Mouse (Mus musculus) forebrain, embryonic 10.5 days (tissue): Measurements from ENCODE around the gene Tigd4. TPM values are rescaled to one million over a fixed set of nuclear protein-coding genes. Genes with fewer than 3 reads are reported as not detected.
A peak's percentile ranks its signal among the peaks of the same experiment; 100 is the strongest.
"Not testable (repeated sequence)": the region's sequence is repeated elsewhere in the genome, so short reads cannot be mapped to it uniquely, and the experiment has no call there.

Experiments used
- DNase-seq: peaks from one replicate; pipeline ENCODE4 v3.0.0-alpha.2; 2017; ENCODE audit warnings: low spot score; ENCODE audit errors: extremely low spot score
- H3K27ac ChIP-seq: fragments of 300-500 bp; sonication (generic); 2 replicates; pipeline ENCODE4 v1.5.1; 2016; ENCODE audit warnings: mild to moderate bottlenecking
- H3K27me3 ChIP-seq: fragments of 300-500 bp; sonication (generic); 2 replicates; pipeline ENCODE4 v1.6.1; 2016; ENCODE audit warnings: mild to moderate bottlenecking; ENCODE audit not compliant: poor library complexity, severe bottlenecking
- H3K36me3 ChIP-seq: fragments of 300-500 bp; sonication (generic); replicated peaks from 2 replicates; pipeline ENCODE4 v1.6.1; 2016; ENCODE audit warnings: mild to moderate bottlenecking, moderate library complexity
- H3K4me1 ChIP-seq: fragments of 300-500 bp; sonication (generic); 2 replicates; pipeline ENCODE4 v1.6.1; 2016
- H3K4me3 ChIP-seq: fragments of 300-500 bp; sonication (generic); 2 replicates; pipeline ENCODE4 v1.5.1; 2016; ENCODE audit warnings: mild to moderate bottlenecking, moderate library complexity
- H3K9me3 ChIP-seq: fragments of 300-500 bp; sonication (generic); 2 replicates; pipeline ENCODE4 v1.6.1; 2016; ENCODE audit warnings: mild to moderate bottlenecking, moderate library complexity
- WGBS: fragments of 180-500 bp; shearing (Covaris S2); methylation state at CpG from one replicate; pipeline ENCODE4 v1.1.7; 2016; 5-methylcytosine and 5-hydroxymethylcytosine counted together
- polyA plus RNA-seq: library from polyadenylated mRNA; unstranded; fragments of >200 nt; fragmentation: Nextera tagmentation; extraction: Ambion mirVana; gene quantifications from 2 replicates; pipeline ENCODE4 v1.2.1, GENCODE M21; 2016

Gene Tigd4
- polyA plus RNA-seq, result 0.06 TPM in 1 of 2 replicates, not detected in the other

DNA sequence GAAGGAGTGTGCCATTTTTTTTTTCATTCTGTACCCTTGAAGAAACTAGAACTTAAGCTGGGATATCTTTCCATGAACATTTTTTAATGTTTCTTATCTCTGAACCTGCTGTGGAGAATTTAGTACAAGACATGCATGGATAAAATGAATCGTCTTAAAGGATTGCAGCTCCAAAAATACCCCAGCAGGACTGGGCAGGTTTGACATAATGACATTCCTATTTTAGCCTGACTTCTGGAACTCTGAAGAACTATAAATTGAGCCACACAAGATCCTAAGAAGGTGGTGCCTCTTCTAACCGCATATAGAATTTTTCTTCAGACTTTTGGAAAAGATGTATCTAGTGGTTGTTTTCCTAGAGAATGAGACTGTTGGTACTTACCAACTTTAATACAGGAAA is at the start of gene Tigd4:
Gene Tigd4 (plus strand): TSS at position 301 of the 400 bp plus-strand sequence.
- H3K36me3 ChIP-seq, result no peaks in the 10 kb centered on the region
- no peak within 1 kb of the TSS for H3K4me3 ChIP-seq
- H3K27ac ChIP-seq, result no peak within 1 kb of the TSS
- H3K9me3 ChIP-seq, result no peaks in the 10 kb centered on the region
- WGBS, result 95% methylated on average over 2 of the region's 2 CpGs
- H3K4me1 ChIP-seq, result peaks cover 17% of the 10 kb centered on the region
- peaks cover 56% of the 10 kb centered on the region for H3K27me3 ChIP-seq
- no peak for DNase-seq

DNA sequence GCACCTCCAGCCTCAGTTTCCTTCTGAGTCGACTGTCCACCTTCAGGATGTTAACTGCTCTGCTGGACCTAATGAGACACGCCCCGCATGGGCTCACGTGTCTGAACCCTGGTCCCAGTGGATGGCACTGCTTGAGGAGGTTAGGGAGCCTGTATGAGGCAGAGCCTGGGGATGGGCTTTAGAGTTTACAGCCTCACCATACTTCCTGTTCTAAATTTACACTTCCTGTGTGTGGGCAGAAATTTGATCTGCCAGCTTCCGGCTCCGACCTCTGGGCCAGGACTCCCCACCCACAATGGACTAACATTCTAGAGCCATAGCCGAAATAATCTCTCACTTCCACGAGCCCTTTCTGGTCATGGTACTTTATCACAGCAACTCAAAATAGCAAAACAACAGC is 46.2 kb upstream of the Tigd4 start:
- WGBS, result 82% methylated on average over 8 of the region's 8 CpGs
- Histone ChIP-seq H3K4me3 (no peak overlapping the region), H3K36me3 (no peaks in the 10 kb centered on the region), H3K27ac (no peak overlapping the region), H3K9me3 (no peaks in the 10 kb centered on the region), H3K4me1 (no peaks in the 10 kb centered on the region), H3K27me3 (no peaks in the 10 kb centered on the region)
- no peak for DNase-seq

DNA sequence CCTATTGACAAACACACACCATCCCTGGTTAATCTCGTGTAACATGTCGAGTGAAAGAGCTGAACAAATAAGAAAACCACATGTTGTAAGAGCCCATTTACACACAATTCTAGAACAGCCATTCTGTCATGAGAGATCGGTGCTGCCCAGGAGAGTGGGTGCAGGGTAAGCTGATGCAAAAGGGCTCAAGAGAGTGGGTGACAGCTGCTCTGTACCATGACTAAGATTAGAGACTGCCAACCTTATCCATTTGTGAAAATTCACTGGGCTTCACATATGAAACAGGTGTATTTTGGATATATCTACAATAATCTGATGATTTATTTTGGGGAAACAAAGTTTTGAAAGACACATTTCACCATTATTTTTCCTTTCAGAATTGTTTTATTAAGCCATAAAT is 37.6 kb upstream of the Tigd4 start:
- H3K4me1 ChIP-seq, result 0 out of 2 replicates have a peak, but pooled peaks cover 3% of the 10 kb centered on the region
- H3K36me3 ChIP-seq, result no peaks in the 10 kb centered on the region
- no peaks in the 10 kb centered on the region for H3K27me3 ChIP-seq
- H3K9me3 ChIP-seq, result no peaks in the 10 kb centered on the region
- no peak overlapping the region for H3K27ac ChIP-seq
- 89% methylated on average over 3 of the region's 3 CpGs for WGBS
- DNase-seq, result no peak
- no peak overlapping the region for H3K4me3 ChIP-seq

DNA sequence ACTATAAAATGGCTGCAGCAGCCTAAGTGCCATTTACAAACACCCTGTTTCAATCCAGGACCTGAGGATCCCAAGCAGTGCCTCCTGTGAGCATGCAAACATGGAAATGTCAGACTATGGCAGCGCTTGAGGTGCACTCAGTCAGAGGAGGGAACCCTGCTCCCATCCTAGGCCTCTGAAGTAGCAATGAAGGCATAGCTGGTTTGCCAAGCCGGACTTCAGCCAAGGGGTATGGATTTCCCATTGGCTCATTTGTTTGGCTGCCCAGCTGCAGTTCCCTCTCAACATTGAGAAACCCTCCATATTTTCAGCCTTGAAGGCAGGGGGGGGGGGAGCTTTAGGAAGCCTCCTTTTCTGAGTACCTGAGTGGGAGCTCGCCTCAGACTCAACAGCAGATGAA is 35.1 kb upstream of the Tigd4 start:
- 0 out of 2 replicates have a peak, but pooled peaks cover 3% of the 10 kb centered on the region for H3K4me1 ChIP-seq
- no peaks in the 10 kb centered on the region for H3K27me3 ChIP-seq
- H3K9me3 ChIP-seq, result no peaks in the 10 kb centered on the region
- H3K36me3 ChIP-seq, result no peaks in the 10 kb centered on the region
- H3K4me3 ChIP-seq, result no peak overlapping the region
- 89% methylated on average over 3 of the region's 3 CpGs for WGBS
- no peak overlapping the region for H3K27ac ChIP-seq
- DNase-seq, result no peak

DNA sequence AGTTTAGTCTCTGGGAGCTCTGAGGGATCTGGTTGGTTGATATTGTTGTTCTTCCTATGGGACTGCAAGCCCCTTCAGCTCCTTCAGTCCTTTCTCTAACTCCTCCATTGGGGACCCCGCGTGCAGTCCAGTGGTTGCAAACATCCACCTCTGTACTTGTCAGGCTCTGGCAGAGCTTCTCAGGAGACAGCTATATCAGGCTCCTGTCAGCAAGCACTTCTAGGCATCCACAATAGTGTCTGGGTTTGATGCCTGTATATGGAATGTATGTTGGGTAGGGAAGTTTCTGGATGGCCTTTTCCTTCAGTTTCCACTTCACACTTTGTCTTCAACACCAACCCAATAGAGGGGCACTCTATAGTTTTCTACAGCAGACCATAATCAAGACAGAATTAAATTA is 30.5 kb upstream of the Tigd4 start:
- not testable (repeated sequence) for H3K4me1 ChIP-seq, H3K9me3 ChIP-seq, H3K4me3 ChIP-seq, DNase-seq, H3K36me3 ChIP-seq, H3K27ac ChIP-seq, H3K27me3 ChIP-seq
- WGBS, result 94% methylated on average over 2 of the region's 2 CpGs

DNA sequence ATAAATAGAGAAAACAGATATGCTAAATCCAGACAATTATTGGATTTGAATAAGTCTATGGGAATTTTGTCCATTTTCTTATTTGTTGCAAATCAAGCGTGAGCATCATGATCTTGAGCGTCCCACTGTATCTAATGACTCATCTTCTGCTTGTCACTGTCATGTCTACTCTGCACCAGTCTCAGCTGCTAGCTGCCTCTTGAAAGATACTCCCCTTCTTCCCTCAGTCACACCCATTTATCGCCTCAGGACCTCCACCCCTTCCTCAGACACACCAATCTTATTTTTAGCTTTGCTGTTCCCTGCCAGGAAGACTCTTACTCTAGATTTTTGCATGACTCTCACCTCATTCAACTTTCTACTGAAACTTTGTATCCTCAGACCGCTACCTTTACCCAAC is 30.0 kb upstream of the Tigd4 start:
- no peak for DNase-seq

DNA sequence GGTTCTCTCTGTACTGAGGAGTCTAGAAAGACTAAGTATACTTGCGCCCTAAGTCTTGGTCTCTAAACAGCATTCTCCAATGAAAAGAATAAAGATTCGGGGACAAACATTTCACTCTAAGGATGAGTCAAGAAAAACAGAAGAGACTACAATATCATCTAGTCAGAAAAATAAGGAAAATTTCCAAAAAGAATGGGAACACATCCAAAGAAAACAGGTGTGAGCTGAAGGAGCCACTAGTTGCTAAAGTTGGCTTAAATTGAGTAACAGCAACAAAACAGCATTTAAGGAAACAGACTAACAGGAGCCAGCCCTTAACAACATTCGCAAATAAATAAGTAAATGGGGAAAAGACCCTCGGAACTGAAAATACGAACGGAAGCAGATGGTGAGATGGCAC is 24.8 kb upstream of the Tigd4 start:
- Histone ChIP-seq H3K36me3 (no peaks in the 10 kb centered on the region), H3K9me3 (no peaks in the 10 kb centered on the region), H3K27me3 (no peaks in the 10 kb centered on the region), H3K4me3 (no peak overlapping the region), H3K4me1 (peaks cover 10% of the 10 kb centered on the region; the same call in 1 of the 2 replicates), H3K27ac (no peak overlapping the region)
- WGBS, result 92% methylated on average over 6 of the region's 6 CpGs
- no peak for DNase-seq

More for the DNA sequence above, 30.0 kb upstream of the Tigd4 start:
- Histone ChIP-seq H3K27me3 (no peaks in the 10 kb centered on the region), H3K4me1 (peaks cover 7% of the 10 kb centered on the region; the same call in 1 of the 2 replicates), H3K9me3 (no peaks in the 10 kb centered on the region), H3K36me3 (no peaks in the 10 kb centered on the region), H3K4me3 (no peak overlapping the region), H3K27ac (no peak overlapping the region)
- 92% methylated on average over 4 of the region's 4 CpGs for WGBS

DNA sequence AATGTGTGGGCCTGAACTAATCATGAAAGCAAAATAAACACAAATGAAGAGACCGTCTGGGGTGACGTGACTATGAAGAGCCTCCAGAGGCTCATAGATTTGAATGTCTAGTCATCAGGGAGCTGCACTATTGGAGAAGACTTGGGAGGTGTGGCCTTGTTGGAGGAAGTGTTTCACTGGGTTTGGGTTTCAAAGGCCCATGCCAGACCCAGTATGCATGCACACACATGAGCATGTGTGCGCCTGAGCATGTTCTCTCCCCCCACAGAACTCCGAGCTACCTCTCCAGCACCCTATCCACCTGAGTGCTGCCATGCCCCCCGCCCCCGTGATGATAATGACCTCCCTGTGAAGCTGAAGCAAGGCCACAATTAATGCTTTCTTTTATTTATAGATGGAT is 23.8 kb upstream of the Tigd4 start:
- no peak for DNase-seq
- WGBS, result 88% methylated on average over 6 of the region's 6 CpGs

DNA sequence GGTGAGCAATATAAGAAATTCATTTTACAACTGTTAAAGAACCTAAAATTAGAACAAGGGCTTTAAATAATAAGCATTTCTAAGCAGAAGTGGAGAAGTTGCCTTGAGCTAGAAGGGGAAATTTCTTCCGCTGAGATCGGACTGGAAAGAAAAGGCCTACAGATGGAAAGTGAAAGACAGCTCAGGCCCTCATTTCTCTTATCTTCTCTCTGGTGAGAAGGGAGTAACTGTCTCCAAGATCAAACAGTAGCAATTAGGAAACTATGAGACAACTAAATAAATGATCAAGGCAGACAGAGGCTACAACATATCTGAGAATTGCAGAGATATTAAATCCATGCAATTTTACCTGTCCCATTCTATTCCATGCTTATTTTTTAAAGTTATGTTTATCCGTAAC is 22.9 kb upstream of the Tigd4 start:
- no peak overlapping the region for H3K4me3 ChIP-seq
- H3K27me3 ChIP-seq, result no peaks in the 10 kb centered on the region
- DNase-seq, result no peak
- no peaks in the 10 kb centered on the region for H3K36me3 ChIP-seq
- no peaks in the 10 kb centered on the region for H3K9me3 ChIP-seq
- H3K4me1 ChIP-seq, result peaks cover 3% of the 10 kb centered on the region; the same call in 1 of the 2 replicates
- 92% methylated on average over 3 of the region's 3 CpGs for WGBS
- no peak overlapping the region for H3K27ac ChIP-seq

More for the DNA sequence above, 23.8 kb upstream of the Tigd4 start:
- H3K4me3 ChIP-seq, result no peak overlapping the region
- no peaks in the 10 kb centered on the region for H3K9me3 ChIP-seq
- no peak overlapping the region for H3K27ac ChIP-seq
- H3K4me1 ChIP-seq, result peaks cover 8% of the 10 kb centered on the region; the same call in 1 of the 2 replicates
- H3K27me3 ChIP-seq, result no peaks in the 10 kb centered on the region
- H3K36me3 ChIP-seq, result no peaks in the 10 kb centered on the region

DNA sequence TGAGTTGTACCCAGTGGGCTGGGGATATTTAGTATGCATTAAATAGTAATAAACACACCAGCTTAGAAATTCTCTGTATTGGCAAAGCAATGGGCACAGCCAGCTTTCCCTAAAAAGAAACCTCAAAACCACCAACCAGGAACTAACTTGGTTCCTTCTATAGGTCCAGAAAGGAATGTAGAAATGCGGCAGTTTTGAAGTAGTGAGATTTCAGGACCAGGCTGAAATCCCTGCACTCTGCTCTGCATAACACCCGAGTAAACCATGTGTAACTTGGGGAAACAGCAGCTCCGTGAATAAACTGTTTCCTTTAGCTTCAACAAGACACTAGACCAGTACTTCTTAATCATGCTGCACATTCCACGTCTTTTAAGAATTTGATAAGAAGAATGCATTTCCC is 12.7 kb upstream of the Tigd4 start:
- no peak for DNase-seq
- Histone ChIP-seq H3K4me1 (peaks cover 32% of the 10 kb centered on the region), H3K36me3 (no peaks in the 10 kb centered on the region), H3K27me3 (peaks cover 11% of the 10 kb centered on the region; the same call in 1 of the 2 replicates), H3K4me3 (peak overlapping the region; percentile 85; the same call in 1 of the 2 replicates), H3K27ac (no peak overlapping the region), H3K9me3 (no peaks in the 10 kb centered on the region)
- 78% methylated on average over 4 of the region's 4 CpGs for WGBS

DNA sequence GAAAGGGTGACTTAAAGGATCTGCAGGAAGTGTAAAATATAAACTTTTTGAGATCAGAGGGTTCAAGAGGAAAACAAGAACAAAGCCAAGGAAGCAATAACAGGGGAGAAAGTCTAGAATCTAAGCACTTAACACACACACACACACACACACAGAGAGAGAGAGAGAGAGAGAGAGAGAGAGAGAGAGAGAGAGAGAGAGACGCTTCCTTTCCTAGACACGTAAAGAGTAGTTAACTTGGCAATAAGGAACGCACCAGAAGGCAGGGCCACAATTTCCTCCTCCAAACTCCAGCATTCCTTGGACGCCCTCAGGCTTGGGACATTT is 11.7 kb upstream of the Tigd4 start:
- no peak for DNase-seq
- no peaks in the 10 kb centered on the region for H3K36me3 ChIP-seq
- WGBS, result 0% methylated on average over 4 of the region's 4 CpGs
- peaks cover 32% of the 10 kb centered on the region for H3K4me1 ChIP-seq
- H3K4me3 ChIP-seq, result peak overlapping the region; percentile 85
- H3K27me3 ChIP-seq, result peaks cover 11% of the 10 kb centered on the region; the same call in 1 of the 2 replicates
- peak overlapping the region; percentile 91 for H3K27ac ChIP-seq
- H3K9me3 ChIP-seq, result no peaks in the 10 kb centered on the region

DNA sequence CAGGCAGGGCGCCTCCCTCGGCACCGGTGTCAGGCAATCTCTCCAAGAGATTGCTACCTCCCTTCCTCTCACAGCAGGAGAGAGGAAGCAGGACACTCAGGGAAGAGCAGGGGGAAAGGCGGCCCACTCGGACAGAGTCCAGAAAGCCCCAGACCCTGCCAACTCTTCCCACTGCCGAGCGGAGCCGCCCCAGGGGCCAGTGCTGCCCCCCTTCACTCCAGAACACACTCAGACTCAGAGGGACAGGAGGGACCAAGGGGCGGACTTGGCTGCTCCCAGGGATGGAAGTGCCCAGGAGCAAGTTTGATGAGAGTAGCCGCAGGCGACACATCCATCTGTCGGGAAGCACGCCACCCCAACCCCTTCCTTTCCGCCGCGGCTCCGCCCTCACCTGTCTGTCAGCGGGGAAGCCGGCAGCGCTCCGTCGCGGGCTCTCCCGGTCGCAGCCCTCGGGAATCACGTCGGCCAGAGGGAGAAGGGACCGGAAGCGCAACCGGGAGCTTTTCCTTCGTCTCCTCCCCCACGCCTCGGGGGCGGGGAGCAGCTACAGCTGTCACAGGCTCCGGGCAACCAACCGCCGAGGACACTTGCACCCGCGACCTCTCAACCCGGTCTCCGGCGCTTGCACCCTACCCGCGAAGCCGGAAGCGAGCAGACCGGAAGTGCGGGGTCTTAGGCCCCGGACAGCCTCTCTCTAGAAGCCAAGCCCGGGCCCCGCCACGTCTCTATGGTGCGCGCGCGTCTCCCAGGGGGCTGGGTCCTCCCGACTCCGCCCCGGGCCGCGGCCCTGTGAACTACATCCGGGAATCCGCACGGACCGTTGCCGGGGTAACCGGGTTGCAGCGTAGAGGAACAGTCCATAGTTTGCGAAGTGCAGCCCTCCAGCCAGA is 11.1 kb upstream of the Tigd4 start, which contains the start of gene Arfip1:
Gene Arfip1 (minus strand): TSS at position 603 of the 890 bp plus-strand sequence.
- H3K4me3 ChIP-seq, result peak within 1 kb of the TSS; percentile 85
- peak within 1 kb of the TSS; percentile 91 for H3K27ac ChIP-seq
- peaks cover 11% of the 10 kb centered on the region; the same call in 1 of the 2 replicates for H3K27me3 ChIP-seq
- no peaks in the 10 kb centered on the region for H3K36me3 ChIP-seq
- under 1% methylated on average over 70 of the region's 70 CpGs for WGBS
- no peaks in the 10 kb centered on the region for H3K9me3 ChIP-seq
- DNase-seq, result peak; percentile 100
- peaks cover 32% of the 10 kb centered on the region for H3K4me1 ChIP-seq

DNA sequence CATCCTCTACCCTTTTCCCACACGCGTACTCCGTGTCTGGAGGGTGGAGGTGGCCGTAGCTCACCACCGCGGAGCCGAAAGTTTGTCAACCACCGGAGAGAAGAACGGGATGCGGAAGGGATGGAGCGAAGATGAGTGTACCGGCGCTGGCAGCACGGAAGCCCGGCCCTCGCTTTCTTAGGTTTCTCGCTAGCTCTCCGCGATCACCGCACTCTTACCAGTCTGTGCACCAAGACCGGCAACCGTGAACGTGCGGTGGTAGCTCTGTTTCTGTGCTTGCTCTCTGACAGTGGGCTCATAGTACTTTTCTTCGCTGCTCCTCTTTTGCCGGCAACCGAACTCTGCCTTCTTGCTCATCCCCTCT is 10.5 kb upstream of the Tigd4 start:
- WGBS, result 0% methylated on average over 27 of the region's 27 CpGs
- Histone ChIP-seq H3K4me1 (peaks cover 32% of the 10 kb centered on the region), H3K27me3 (peaks cover 11% of the 10 kb centered on the region; the same call in 1 of the 2 replicates), H3K36me3 (no peaks in the 10 kb centered on the region), H3K9me3 (no peaks in the 10 kb centered on the region), H3K4me3 (peak overlapping the region; percentile 85), H3K27ac (peak overlapping the region; percentile 91)
- no peak for DNase-seq
